Mouse (Mus musculus): ENCODE measurements at regions not wholly inside any gene's neighbourhood (a gene's known extent, or its start where the extent isn't known, plus 50 kb on each side); places are given as distances from the start of the nearest gene placed in this dataset.
A peak's percentile ranks its signal among the peaks of the same experiment; 100 is the strongest.

GRCm38 (mm10) chr10:122515698-122516097 is 67.4 kb downstream of the Avpr1a start:
- no peak for DNase-seq

- no peak for DNase-seq
Measured at GRCm38 (mm10) chr10:122519274-122519790, 71.0 kb downstream of the Avpr1a start.

GRCm38 (mm10) chr10:122519981-122520380 is 71.7 kb downstream of the Avpr1a start:
- DNase-seq: no peak

GRCm38 (mm10) chr10:122522631-122523030 is 74.3 kb downstream of the Avpr1a start:
- no peak for DNase-seq

- no peak for DNase-seq
Measured at GRCm38 (mm10) chr10:122525360-122525759, 77.1 kb downstream of the Avpr1a start.

GRCm38 (mm10) chr10:122525807-122526206 is 77.5 kb downstream of the Avpr1a start:
- DNase-seq: no peak

- no peak for DNase-seq
Measured at GRCm38 (mm10) chr10:122528222-122528621, 79.9 kb downstream of the Avpr1a start.

- peak; percentile 7 for DNase-seq
Measured at GRCm38 (mm10) chr10:122528973-122529703, 80.8 kb downstream of the Avpr1a start.

GRCm38 (mm10) chr10:122534714-122535113 is 86.4 kb downstream of the Avpr1a start:
- DNase-seq: no peak

- no peak for DNase-seq
Measured at GRCm38 (mm10) chr10:122535137-122535536, 86.8 kb downstream of the Avpr1a start.

- DNase-seq: no peak
Measured at GRCm38 (mm10) chr10:122539655-122540054, 91.4 kb downstream of the Avpr1a start.

- DNase-seq: no peak
Measured at GRCm38 (mm10) chr10:122542573-122542972, 94.3 kb downstream of the Avpr1a start.

- peak; percentile 32 for DNase-seq
Measured at GRCm38 (mm10) chr10:122544096-122544720, 95.9 kb downstream of the Avpr1a start.

GRCm38 (mm10) chr10:122545029-122545428 is 96.7 kb downstream of the Avpr1a start:
- DNase-seq: no peak

- DNase-seq: no peak
Measured at GRCm38 (mm10) chr10:122551586-122551985, 103.3 kb downstream of the Avpr1a start.

- DNase-seq: peak; percentile 38
Measured at GRCm38 (mm10) chr10:122553124-122553822, 105.0 kb downstream of the Avpr1a start.

- no peak for DNase-seq
Measured at GRCm38 (mm10) chr10:122553851-122554250, 105.6 kb downstream of the Avpr1a start.

GRCm38 (mm10) chr10:122558660-122559059 is 110.4 kb downstream of the Avpr1a start:
- DNase-seq: no peak

- DNase-seq: no peak
Measured at GRCm38 (mm10) chr10:122560001-122560695, 111.8 kb downstream of the Avpr1a start.

GRCm38 (mm10) chr10:122561924-122562323 is 113.6 kb downstream of the Avpr1a start:
- DNase-seq: no peak

GRCm38 (mm10) chr10:122562542-122562941 is 114.2 kb downstream of the Avpr1a start:
- DNase-seq: no peak

- DNase-seq: no peak
Measured at GRCm38 (mm10) chr10:122563973-122564372, 114.6 kb upstream of the Ppm1h start.

- peak; percentile 63 for DNase-seq
Measured at GRCm38 (mm10) chr10:122564473-122564872, 114.1 kb upstream of the Ppm1h start.

All from layer of hippocampus, adult 9-11 months (tissue).